Mouse (Mus musculus): ENCODE data around the gene Smad6.

DNA sequence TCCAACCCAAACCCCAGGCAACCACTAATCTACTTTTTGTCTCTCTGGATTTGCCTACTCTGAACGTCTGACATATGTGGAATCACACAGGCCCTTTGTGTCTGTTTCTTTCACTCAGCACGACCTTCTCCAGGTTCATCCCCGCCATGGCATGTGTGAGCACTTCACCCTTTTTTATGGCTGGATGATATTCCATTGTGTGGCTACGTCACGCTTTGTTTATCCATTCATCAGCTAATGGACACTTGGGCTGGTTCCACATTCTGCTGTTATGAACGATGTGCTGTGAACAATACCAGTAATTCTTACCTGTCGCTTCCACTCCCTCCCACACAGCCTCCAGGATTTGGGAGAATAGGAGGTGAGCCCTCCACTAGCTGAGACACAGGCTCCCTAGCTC lies 5.8 kb downstream of the Smad6 start:
- TF ChIP-seq CTCF (IDR thresholded peaks at IDR 0.05; ENCODE audit: low read depth) (no peak), EP300 (IDR thresholded peaks at IDR 0.05; ENCODE audit: low read depth) (no peak)
